Mouse (Mus musculus) cortical plate, adult 2 months (tissue): ENCODE results near the gene Pdgfa. TPM values are rescaled to one million over a fixed set of nuclear protein-coding genes. Genes with fewer than 3 reads are reported as not detected.
A peak's percentile ranks its signal among the peaks of the same experiment; 100 is the strongest.

Experiments used
- H3K27ac ChIP-seq: fragments of 200-500 bp; 2 replicates; pipeline ENCODE4 v1.5.1; 2012; ENCODE audit warnings: low read length, control low read depth, inconsistent platforms; ENCODE audit not compliant: insufficient read depth
- H3K4me1 ChIP-seq: fragments of 200-500 bp; 2 replicates; pipeline ENCODE4 v1.6.1; 2011; ENCODE audit warnings: low read length; ENCODE audit not compliant: control insufficient read depth, insufficient read depth
- H3K4me3 ChIP-seq: fragments of 200-500 bp; 2 replicates; pipeline ENCODE4 v1.5.1; 2011; ENCODE audit warnings: mild to moderate bottlenecking, low read length, control low read depth; ENCODE audit not compliant: insufficient read depth
- CTCF ChIP-seq: fragments of 200-500 bp; IDR thresholded peaks from 2 replicates; pipeline ENCODE4 v1.5.1; 2011; ENCODE audit warnings: mild to moderate bottlenecking, control low read depth, low read length; ENCODE audit not compliant: insufficient read depth; ENCODE audit errors: extremely low read depth
- POLR2A ChIP-seq: fragments of 200-500 bp; IDR thresholded peaks from 2 replicates; pipeline ENCODE4 v1.6.1; 2011; ENCODE audit warnings: mild to moderate bottlenecking, low read length, control low read depth; ENCODE audit not compliant: insufficient read depth; ENCODE audit errors: extremely low read depth
- polyA plus RNA-seq: library from polyadenylated mRNA; depleted of rRNA; stranded (reverse); fragments of >200 nt; gene quantifications from 2 replicates; pipeline ENCODE4 v1.2.3, GENCODE M21; 2012

Gene Pdgfa
- polyA plus RNA-seq, 1 experiment = 29.4 TPM

- no peak overlapping the region for H3K4me3 ChIP-seq
- no peak overlapping the region for H3K27ac ChIP-seq
- TF ChIP-seq CTCF = no peak
- TF ChIP-seq POLR2A = no peak
- H3K4me1 ChIP-seq = no peaks in the 10 kb centered on the region
Measured at GRCm38 (mm10) chr5:139020595-139020994, 23.4 kb upstream of the Pdgfa start.

- TF ChIP-seq POLR2A (no peak), CTCF (no peak)
- Histone ChIP-seq H3K4me3 (no peak overlapping the region), H3K4me1 (no peaks in the 10 kb centered on the region), H3K27ac (no peak overlapping the region)
Measured at GRCm38 (mm10) chr5:139017371-139018124, 20.4 kb upstream of the Pdgfa start.

- TF ChIP-seq POLR2A (no peak), CTCF (no peak)
- Histone ChIP-seq H3K4me3 (no peak overlapping the region), H3K27ac (no peak overlapping the region), H3K4me1 (no peaks in the 10 kb centered on the region)
Measured at GRCm38 (mm10) chr5:139015097-139015496, 17.9 kb upstream of the Pdgfa start.

GRCm38 (mm10) chr5:139010649-139011048 lies 13.5 kb upstream of the Pdgfa start:
- no peak for TF ChIP-seq CTCF
- TF ChIP-seq POLR2A = no peak
- H3K4me1 ChIP-seq = no peaks in the 10 kb centered on the region
- H3K4me3 ChIP-seq = no peak overlapping the region
- no peak overlapping the region for H3K27ac ChIP-seq

GRCm38 (mm10) chr5:139007141-139007775 lies 10.1 kb upstream of the Pdgfa start:
- Histone ChIP-seq H3K4me3 (no peak overlapping the region), H3K4me1 (no peaks in the 10 kb centered on the region), H3K27ac (no peak overlapping the region)
- TF ChIP-seq CTCF (peak; percentile 38), POLR2A (no peak)

GRCm38 (mm10) chr5:139004588-139004987 lies 7.4 kb upstream of the Pdgfa start:
- Histone ChIP-seq H3K27ac (no peak overlapping the region), H3K4me3 (no peak overlapping the region), H3K4me1 (no peaks in the 10 kb centered on the region)
- no peak for TF ChIP-seq CTCF
- TF ChIP-seq POLR2A = no peak

GRCm38 (mm10) chr5:138999716-139000115 lies 2.5 kb upstream of the Pdgfa start:
- H3K4me1 ChIP-seq = no peaks in the 10 kb centered on the region
- H3K27ac ChIP-seq = no peak overlapping the region
- TF ChIP-seq CTCF (no peak), POLR2A (no peak)
- H3K4me3 ChIP-seq = no peak overlapping the region

- TF ChIP-seq POLR2A = no peak
- TF ChIP-seq CTCF = no peak
- Histone ChIP-seq H3K27ac (no peak overlapping the region), H3K4me3 (peak overlapping the region; percentile 4), H3K4me1 (no peaks in the 10 kb centered on the region)
Measured at GRCm38 (mm10) chr5:138997936-138998580, 888 bp upstream of the Pdgfa start.

- Histone ChIP-seq H3K4me3 (peak overlapping the region; percentile 90), H3K27ac (no peak overlapping the region; the same call in 1 of the 2 replicates), H3K4me1 (no peaks in the 10 kb centered on the region)
- no peak for TF ChIP-seq POLR2A
- 0 out of 2 replicates have a peak, but pooled peaks have one; percentile 30 for TF ChIP-seq CTCF
Measured at GRCm38 (mm10) chr5:138996322-138997073, 672 bp downstream of the Pdgfa start.
